Mouse (Mus musculus) frontal cortex, adult 2 months (tissue): ENCODE data around the gene Bcam. TPM values are rescaled to one million over a fixed set of nuclear protein-coding genes. Genes with fewer than 3 reads are reported as not detected.
"Not testable (repeated sequence)": the region's sequence is repeated elsewhere in the genome, so short reads cannot be mapped to it uniquely, and the experiment has no call there.

Source experiments
- DNase-seq, 2 experiments: peaks; one replicate each; pipeline ENCODE4 v3.0.0; 2022; ENCODE audit warnings: low spot score in 1 of 2; ENCODE audit errors: extremely low spot score in 1 of 2
- polyA plus RNA-seq: library from polyadenylated mRNA; depleted of rRNA; stranded (reverse); fragments of >200 nt; gene quantifications from 2 replicates; pipeline ENCODE4 v1.2.3, GENCODE M21; 2012; rRNA removed

The Bcam gene
- polyA plus RNA-seq, result 22.2 and 23.0 TPM in 2 replicates

GRCm38 (mm10) chr7:19770984-19771391 is at the start of gene Bcam:
Bcam (minus strand) TSS chr7:19771016.
- DNase-seq, result no peak

GRCm38 (mm10) chr7:19818875-19819274 is 48.1 kb upstream of the Bcam start:
- no peak for DNase-seq

GRCm38 (mm10) chr7:19818440-19818839 is 47.6 kb upstream of the Bcam start:
- no peak for DNase-seq

- peak in 1 of 2 experiments; percentile 35 for DNase-seq
Observed at GRCm38 (mm10) chr7:19817382-19818105, 46.7 kb upstream of the Bcam start.

- peak in 1 of 2 experiments; percentile 47 for DNase-seq
Observed at GRCm38 (mm10) chr7:19816224-19816771, 45.5 kb upstream of the Bcam start.

- no peak for DNase-seq
Observed at GRCm38 (mm10) chr7:19815296-19816223, 44.7 kb upstream of the Bcam start.

- DNase-seq, result no peak
Observed at GRCm38 (mm10) chr7:19813579-19814122, 42.8 kb upstream of the Bcam start.

GRCm38 (mm10) chr7:19813161-19813560 is 42.3 kb upstream of the Bcam start:
- no peak for DNase-seq

- peak in 1 of 2 experiments; percentile 24 for DNase-seq
Observed at GRCm38 (mm10) chr7:19811114-19811513, 40.3 kb upstream of the Bcam start.

GRCm38 (mm10) chr7:19809369-19809768 is 38.6 kb upstream of the Bcam start:
- DNase-seq, result peak in 1 of 2 experiments; percentile 25

- DNase-seq, result no peak
Observed at GRCm38 (mm10) chr7:19806356-19806969, 35.6 kb upstream of the Bcam start.

GRCm38 (mm10) chr7:19802995-19803394 is 32.2 kb upstream of the Bcam start:
- peak in 1 of 2 experiments; percentile 85 for DNase-seq

GRCm38 (mm10) chr7:19800764-19801163 is 29.9 kb upstream of the Bcam start:
- DNase-seq, result peak in 1 of 2 experiments; percentile 68

- peak in 1 of 2 experiments; percentile 69 for DNase-seq
Observed at GRCm38 (mm10) chr7:19796697-19797588, 26.1 kb upstream of the Bcam start, which contains the start of gene Cblc. Cblc (minus strand) TSS chr7:19796809.

GRCm38 (mm10) chr7:19796254-19796653 is 25.4 kb upstream of the Bcam start:
- no peak for DNase-seq

GRCm38 (mm10) chr7:19795236-19795635 is 24.4 kb upstream of the Bcam start:
- no peak for DNase-seq

GRCm38 (mm10) chr7:19792701-19793630 is 22.1 kb upstream of the Bcam start:
- no peak for DNase-seq

- not testable (repeated sequence) for DNase-seq
Observed at GRCm38 (mm10) chr7:19791504-19791903, 20.7 kb upstream of the Bcam start.
